Mouse (Mus musculus) MEL (cell line): Measurements from ENCODE around the gene Clns1a. TPM values are rescaled to one million over a fixed set of nuclear protein-coding genes. Genes with fewer than 3 reads are reported as not detected.

Source experiments
- DNase-seq: peaks from one replicate; pipeline ENCODE4 v3.0.0; 2011; ENCODE audit warnings: low read depth, low spot score
- H3K27ac ChIP-seq: 2 replicates; pipeline ENCODE4 v1.5.1; 2012; ENCODE audit warnings: low read depth, mild to moderate bottlenecking, control low read depth, low read length, moderate library complexity; ENCODE audit not compliant: control insufficient read depth
- H3K27me3 ChIP-seq, 2 experiments: fragments of 150-350 bp in 1 of 2; sonication (generic) in 1 of 2; 2 replicates each; pipeline ENCODE4 v1.6.1; 2012; ENCODE audit warnings: low read length in 2 of 2, mild to moderate bottlenecking in 2 of 2, improper control_type of control experiment in 1 of 2, moderate library complexity in 1 of 2; ENCODE audit not compliant: insufficient read depth in 2 of 2, control insufficient read depth in 1 of 2
- H3K36me3 ChIP-seq, 2 experiments: 2 replicates each; pipeline ENCODE4 v1.6.1; 2012 to 2014; ENCODE audit warnings: low read length in 2 of 2, improper control_type of control experiment in 1 of 2, inconsistent platforms in 1 of 2, mild to moderate bottlenecking in 1 of 2; ENCODE audit not compliant: insufficient read depth in 2 of 2, control insufficient read depth in 1 of 2
- H3K4me1 ChIP-seq, 2 experiments: fragments of 150-350 bp in 1 of 2; sonication (generic) in 1 of 2; 2 replicates each; pipeline ENCODE4 v1.6.1; 2012; ENCODE audit warnings: low read length in 2 of 2, improper control_type of control experiment in 1 of 2, mild to moderate bottlenecking in 1 of 2; ENCODE audit not compliant: insufficient read depth in 2 of 2, control insufficient read depth in 1 of 2
- H3K4me3 ChIP-seq, 2 experiments: fragments of 150-350 bp in 1 of 2; sonication (generic) in 1 of 2; 2 replicates each; pipeline ENCODE4 v1.5.1; 2012; ENCODE audit warnings: low read depth in 2 of 2, low read length in 2 of 2, mild to moderate bottlenecking in 2 of 2, moderate library complexity in 2 of 2, control low read depth in 1 of 2, improper control_type of control experiment in 1 of 2; ENCODE audit not compliant: control insufficient read depth in 1 of 2, insufficient read depth in 1 of 2
- H3K79me2 ChIP-seq: 2 replicates; pipeline ENCODE4 v1.6.1; 2012; ENCODE audit warnings: mild to moderate bottlenecking, low read length, moderate library complexity; ENCODE audit not compliant: control insufficient read depth, poor library complexity, insufficient read depth
- H3K9ac ChIP-seq: 2 replicates; pipeline ENCODE4 v1.6.1; 2012; ENCODE audit warnings: low read depth, mild to moderate bottlenecking, control low read depth, low read length, moderate library complexity; ENCODE audit not compliant: control insufficient read depth, poor library complexity, severe bottlenecking
- H3K9me3 ChIP-seq: fragments of 150-350 bp; sonication (generic); replicated peaks from 2 replicates; pipeline ENCODE4 v1.6.1; 2012; ENCODE audit warnings: mild to moderate bottlenecking, low read length, improper control_type of control experiment, moderate library complexity; ENCODE audit not compliant: insufficient read depth
- BHLHE40 ChIP-seq: IDR thresholded peaks from 2 replicates; pipeline ENCODE4 v1.6.1; 2012; ENCODE audit warnings: low read depth, mild to moderate bottlenecking, inconsistent platforms, low read length, improper control_type of control experiment, borderline replicate concordance
- CHD1 ChIP-seq: IDR thresholded peaks from 2 replicates; pipeline ENCODE4 v1.6.1; 2012; ENCODE audit warnings: low read depth, mild to moderate bottlenecking, inconsistent platforms, low read length, improper control_type of control experiment
- CHD2 ChIP-seq: IDR thresholded peaks from 2 replicates; pipeline ENCODE4 v1.6.1; 2011; ENCODE audit warnings: low read length, improper control_type of control experiment
- CTCF ChIP-seq, 3 experiments: IDR thresholded peaks in 2 of 3; conservative IDR thresholded peaks in 1 of 3; 2 replicates each; pipeline ENCODE4 v1.5.1; 2011 to 2012; ENCODE audit warnings: low read length in 3 of 3, low read depth in 2 of 3, mild to moderate bottlenecking in 2 of 3, improper control_type of control experiment in 1 of 3, inconsistent platforms in 1 of 3, mixed read lengths in 1 of 3, moderate library complexity in 1 of 3; ENCODE audit not compliant: control insufficient read depth in 1 of 3, insufficient read depth in 1 of 3, poor library complexity in 1 of 3, severe bottlenecking in 1 of 3
- ELF1 ChIP-seq: IDR thresholded peaks from 2 replicates; pipeline ENCODE4 v1.6.1; 2014; ENCODE audit warnings: low read depth, mild to moderate bottlenecking, inconsistent platforms, low read length, improper control_type of control experiment, moderate library complexity
- EP300 ChIP-seq, 2 experiments: IDR thresholded peaks; 2 replicates each; pipeline ENCODE4 v1.6.1; 2011; ENCODE audit warnings: improper control_type of control experiment in 2 of 2, low read length in 2 of 2, low read depth in 1 of 2, mild to moderate bottlenecking in 1 of 2
- HCFC1 ChIP-seq: IDR thresholded peaks from 2 replicates; pipeline ENCODE4 v1.6.1; 2012; ENCODE audit warnings: low read depth, mild to moderate bottlenecking, inconsistent platforms, low read length, improper control_type of control experiment, moderate library complexity
- JUND ChIP-seq: IDR thresholded peaks from 2 replicates; pipeline ENCODE4 v1.6.1; 2011; ENCODE audit warnings: low read depth, mild to moderate bottlenecking, improper control_type of control experiment, low read length
- KAT2A ChIP-seq: conservative IDR thresholded peaks from 2 replicates; pipeline ENCODE4 v1.6.1; 2012; ENCODE audit warnings: low read depth, low read length, improper control_type of control experiment, inconsistent platforms
- MAFK ChIP-seq: IDR thresholded peaks from 2 replicates; pipeline ENCODE4 v1.6.1; 2011; ENCODE audit warnings: low read depth, mild to moderate bottlenecking, low read length, improper control_type of control experiment, borderline replicate concordance
- MAX ChIP-seq: IDR thresholded peaks from 2 replicates; pipeline ENCODE4 v1.6.1; 2011; ENCODE audit warnings: low read length, improper control_type of control experiment
- MXI1 ChIP-seq: IDR thresholded peaks from 2 replicates; pipeline ENCODE4 v1.6.1; 2011; ENCODE audit warnings: mild to moderate bottlenecking, low read depth, low read length, improper control_type of control experiment
- MYB ChIP-seq: IDR thresholded peaks from 2 replicates; pipeline ENCODE4 v1.6.1; 2011; ENCODE audit warnings: mild to moderate bottlenecking, low read depth, low read length, improper control_type of control experiment
- MYC ChIP-seq: IDR thresholded peaks from 2 replicates; pipeline ENCODE4 v1.6.1; 2011; ENCODE audit warnings: low read depth, mild to moderate bottlenecking, low read length, improper control_type of control experiment, moderate library complexity
- NELFE ChIP-seq: IDR thresholded peaks from 2 replicates; pipeline ENCODE4 v1.6.1; 2011; ENCODE audit warnings: low read depth, low read length, improper control_type of control experiment
- NRF1 ChIP-seq: IDR thresholded peaks from 2 replicates; pipeline ENCODE4 v1.6.1; 2014; ENCODE audit warnings: low read depth, mild to moderate bottlenecking, inconsistent platforms, low read length, improper control_type of control experiment, moderate library complexity; ENCODE audit not compliant: poor library complexity, insufficient read depth, severe bottlenecking
- POLR2AphosphoS5 ChIP-seq: IDR thresholded peaks from 2 replicates; pipeline ENCODE4 v1.6.1; 2012; ENCODE audit warnings: low read depth, borderline replicate concordance, mild to moderate bottlenecking, inconsistent platforms, low read length, moderate library complexity, mixed read lengths
- RCOR1 ChIP-seq: IDR thresholded peaks from 2 replicates; pipeline ENCODE4 v1.6.1; 2012; ENCODE audit warnings: low read depth, mild to moderate bottlenecking, inconsistent platforms, low read length, improper control_type of control experiment
- SMC3 ChIP-seq: IDR thresholded peaks from 2 replicates; pipeline ENCODE4 v1.6.1; 2011; ENCODE audit warnings: low read depth, low read length, improper control_type of control experiment
- TBP ChIP-seq: IDR thresholded peaks from 2 replicates; pipeline ENCODE4 v1.8.0; 2011; ENCODE audit warnings: low read depth, low read length, improper control_type of control experiment
- UBTF ChIP-seq: IDR thresholded peaks from 2 replicates; pipeline ENCODE4 v1.6.1; 2012; ENCODE audit warnings: low read depth, mild to moderate bottlenecking, inconsistent platforms, low read length, improper control_type of control experiment, moderate library complexity, borderline replicate concordance; ENCODE audit not compliant: insufficient read depth
- USF1 ChIP-seq: IDR thresholded peaks from 2 replicates; pipeline ENCODE4 v1.6.1; 2014; ENCODE audit warnings: low read depth, mild to moderate bottlenecking, inconsistent platforms, low read length, improper control_type of control experiment, moderate library complexity
- USF2 ChIP-seq, 2 experiments: IDR thresholded peaks; 2 replicates each; pipeline ENCODE4 v1.6.1; 2011 to 2012; ENCODE audit warnings: improper control_type of control experiment in 2 of 2, low read length in 2 of 2, borderline replicate concordance in 1 of 2, inconsistent platforms in 1 of 2, low read depth in 1 of 2, mild to moderate bottlenecking in 1 of 2; ENCODE audit not compliant: insufficient read depth in 1 of 2
- ZC3H11A ChIP-seq: IDR thresholded peaks from 2 replicates; pipeline ENCODE4 v1.6.1; 2012; ENCODE audit warnings: low read depth, mild to moderate bottlenecking, inconsistent platforms, low read length, improper control_type of control experiment
- ZNF384 ChIP-seq: IDR thresholded peaks from 2 replicates; pipeline ENCODE4 v1.6.1; 2012; ENCODE audit warnings: low read depth, mild to moderate bottlenecking, inconsistent platforms, low read length, improper control_type of control experiment
- polyA plus RNA-seq, 2 experiments: library from polyadenylated mRNA; stranded (reverse) in 1 of 2; unstranded in 1 of 2; fragments of >175 nt in 1 of 2; fragments of >200 nt in 1 of 2; gene quantifications; 2 replicates each; pipeline versions ENCODE4 v1.2.1 to v1.2.4; 2012; ENCODE audit warnings: low replicate concordance in 2 of 2, low read depth in 1 of 2; ENCODE audit not compliant: insufficient read length in 2 of 2, insufficient read depth in 1 of 2, missing spikeins in 1 of 2
- total RNA-seq: library from RNA; depleted of rRNA; stranded (reverse); fragments of 300-350 nt; gene quantifications from 2 replicates; pipeline ENCODE4 v1.2.3, GENCODE M21; 2012

The Clns1a gene
- total and polyA plus RNA-seq, 3 experiments = 119 to 140 (median 130) TPM

- TF ChIP-seq NRF1 = peak; percentile 84
- TF ChIP-seq USF1 = no peak
- no peak for TF ChIP-seq MXI1
Observed at GRCm38 (mm10) chr7:97737638-97738456, 41.4 kb downstream of the Clns1a start, which contains the start of gene Aqp11 (continued).

DNA sequence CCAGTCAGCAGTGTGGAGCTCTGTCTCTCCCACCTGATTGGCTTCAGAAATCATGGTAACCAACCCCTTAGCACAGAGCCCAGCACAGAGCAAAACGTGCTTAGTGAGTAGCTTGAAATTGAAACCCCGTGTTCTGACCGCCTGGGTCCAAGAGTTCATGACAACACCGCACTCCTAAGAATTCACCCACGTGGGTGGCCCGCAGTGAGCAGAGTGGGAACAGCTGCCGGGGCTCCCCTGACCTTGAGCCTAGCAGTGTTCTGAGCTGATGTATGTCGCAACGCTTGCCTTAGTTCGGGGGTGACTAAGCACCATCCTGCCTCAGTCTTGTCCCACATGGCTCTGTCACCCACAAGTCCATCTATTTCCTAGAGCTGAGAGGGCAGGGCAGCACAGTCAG lies 44.5 kb downstream of the Clns1a start:
- peaks cover 0 to 12% of the 10 kb centered on the region in 2 experiments; a peak in 2 of 4 replicates for H3K36me3 ChIP-seq
- DNase-seq = no peak
- no peaks in the 10 kb centered on the region for H3K27me3 ChIP-seq
- H3K9ac ChIP-seq = no peak overlapping the region
- no peak overlapping the region for H3K4me3 ChIP-seq
- no peak overlapping the region for H3K27ac ChIP-seq
- no peaks in the 10 kb centered on the region for H3K9me3 ChIP-seq
- peaks cover 4% of the 10 kb centered on the region; the same call in 1 of the 2 replicates for H3K79me2 ChIP-seq
- peaks cover 6 to 27% of the 10 kb centered on the region in 2 experiments for H3K4me1 ChIP-seq
- TF ChIP-seq MAX (no peak), ELF1 (no peak), USF1 (no peak), MXI1 (no peak), SMC3 (no peak), ZC3H11A (no peak), CHD2 (no peak)

DNA sequence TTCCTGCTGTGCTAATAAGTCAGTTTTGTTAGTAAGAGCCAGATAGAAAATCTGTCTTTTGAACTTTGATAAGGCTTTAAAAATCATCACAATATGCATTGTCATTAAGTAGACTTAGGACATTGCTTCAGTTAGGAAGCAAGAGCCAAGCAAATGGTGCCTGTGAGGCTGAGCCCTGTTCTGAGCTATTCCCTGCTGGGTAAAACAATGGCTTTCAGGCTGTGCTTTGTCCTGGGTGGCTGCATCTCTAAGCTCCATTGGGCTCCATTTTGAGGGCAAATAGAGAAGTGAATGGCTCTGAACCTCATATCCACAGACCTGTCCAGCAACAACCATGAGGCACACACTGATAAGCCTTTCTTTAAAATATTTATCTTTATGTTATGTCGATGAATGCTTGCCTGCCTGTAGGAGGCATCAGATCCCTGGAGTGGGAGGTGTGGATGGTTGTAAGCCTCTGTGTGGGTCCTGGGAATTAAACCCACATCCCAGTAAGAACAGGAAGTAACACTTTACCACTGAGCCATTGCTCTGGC lies 45.4 kb downstream of the Clns1a start:
- Histone ChIP-seq H3K9me3 (no peaks in the 10 kb centered on the region), H3K4me1 (peaks cover 8 to 27% of the 10 kb centered on the region in 2 experiments), H3K4me3 (no peak overlapping the region), H3K36me3 (peaks cover 0 to 12% of the 10 kb centered on the region in 2 experiments; a peak in 2 of 4 replicates), H3K9ac (no peak overlapping the region), H3K27me3 (no peaks in the 10 kb centered on the region), H3K79me2 (peaks cover 4% of the 10 kb centered on the region; the same call in 1 of the 2 replicates), H3K27ac (no peak overlapping the region)
- DNase-seq = peak; percentile 72
- TF ChIP-seq BHLHE40 (0 out of 2 replicates have a peak, but pooled peaks have one; percentile 7), EP300 (IDR thresholded peaks at IDR 0.05; ENCODE audit: low read depth in 1 of 2, low read length in 2 of 2) (peak; percentile 52 to 67), NELFE (no peak), MYB (no peak), TBP (no peak), KAT2A (no peak), POLR2AphosphoS5 (no peak), CHD2 (no peak), ZNF384 (no peak), ZC3H11A (no peak), MAFK (no peak), CTCF (IDR thresholded peaks at IDR 0.05 in 2 of 3, conservative IDR thresholded peaks at IDR 0.05 in 1 of 3; ENCODE audit: control insufficient read depth in 1 of 3, insufficient read depth in 1 of 3, low read depth in 2 of 3, low read length in 3 of 3, poor library complexity in 1 of 3, severe bottlenecking in 1 of 3) (peak in 1 of 3 experiments; percentile 33; a peak in 2 of 6 replicates), HCFC1 (no peak), JUND (no peak), RCOR1 (no peak), MXI1 (no peak), USF2 (IDR thresholded peaks at IDR 0.05; ENCODE audit: borderline replicate concordance in 1 of 2, insufficient read depth in 1 of 2, low read depth in 1 of 2, low read length in 2 of 2) (no peak), UBTF (no peak), SMC3 (no peak), CHD1 (no peak), ELF1 (no peak), MYC (0 out of 2 replicates have a peak, but pooled peaks have one; percentile 17)
